Mouse (Mus musculus): ENCODE results near the gene Tmc1. TPM values are rescaled to one million over a fixed set of nuclear protein-coding genes. Genes with fewer than 3 reads are reported as not detected.

Tmc1 gene
- polyA plus RNA-seq (2012; ENCODE audit: insufficient read depth, insufficient read length, missing spikeins), result not detected in 2 replicates

DNA sequence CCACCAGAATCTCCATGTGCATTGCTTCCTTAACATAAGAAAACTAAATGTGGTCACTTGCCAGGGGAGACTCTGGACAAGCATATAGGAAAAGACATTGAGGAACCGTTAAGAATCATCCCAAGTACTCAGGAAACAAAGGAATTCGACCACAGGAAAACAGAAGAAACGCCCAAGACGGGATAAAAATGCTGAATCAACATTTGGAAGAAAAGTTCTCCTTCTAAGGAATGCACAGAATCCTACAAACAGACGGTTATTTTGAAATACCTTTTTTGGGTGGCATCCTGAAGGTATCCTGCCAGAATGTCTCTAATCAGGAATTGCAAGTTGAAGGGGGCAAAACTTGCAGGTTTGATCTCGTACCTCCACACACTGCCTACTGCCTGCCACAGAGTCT lies at the start of gene Tmc1:
Tmc1 (minus strand) TSS at position 329 of the 400 bp plus-strand sequence.
- no peak within 1 kb of the TSS for H3K27ac ChIP-seq (replicated peaks; ENCODE audit: low read depth, low read length)
- no peaks in the 10 kb centered on the region for H3K4me1 ChIP-seq (ENCODE audit: control insufficient read depth, insufficient read depth, insufficient read length, low read length)
- H3K4me3 ChIP-seq (ENCODE audit: insufficient read depth, low read depth, low read length), result no peak within 1 kb of the TSS

DNA sequence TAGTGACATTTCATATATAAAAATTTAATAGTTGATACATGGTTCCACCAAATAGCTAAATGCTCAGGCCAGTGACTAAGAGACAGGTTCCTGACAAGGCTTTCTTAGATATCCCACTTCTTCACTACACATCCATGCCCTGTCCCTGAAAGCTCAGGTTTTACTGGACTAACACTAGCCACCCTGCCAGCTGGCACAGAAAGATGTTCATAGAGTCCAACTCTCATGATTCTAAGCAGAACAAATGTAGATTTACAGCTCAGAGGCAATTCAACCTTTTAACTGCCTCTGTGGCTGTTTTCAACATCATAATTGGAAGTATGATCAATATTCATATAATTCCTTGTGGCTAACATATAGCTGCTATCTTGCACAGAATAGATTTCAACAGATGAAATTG lies 47.5 kb upstream of the Tmc1 start:
- no peak overlapping the region for H3K4me3 ChIP-seq (ENCODE audit: insufficient read depth, low read depth, low read length)
- no peak overlapping the region for H3K27ac ChIP-seq (replicated peaks; ENCODE audit: low read depth, low read length)
- H3K4me1 ChIP-seq (ENCODE audit: control insufficient read depth, insufficient read depth, insufficient read length, low read length), result no peaks in the 10 kb centered on the region

DNA sequence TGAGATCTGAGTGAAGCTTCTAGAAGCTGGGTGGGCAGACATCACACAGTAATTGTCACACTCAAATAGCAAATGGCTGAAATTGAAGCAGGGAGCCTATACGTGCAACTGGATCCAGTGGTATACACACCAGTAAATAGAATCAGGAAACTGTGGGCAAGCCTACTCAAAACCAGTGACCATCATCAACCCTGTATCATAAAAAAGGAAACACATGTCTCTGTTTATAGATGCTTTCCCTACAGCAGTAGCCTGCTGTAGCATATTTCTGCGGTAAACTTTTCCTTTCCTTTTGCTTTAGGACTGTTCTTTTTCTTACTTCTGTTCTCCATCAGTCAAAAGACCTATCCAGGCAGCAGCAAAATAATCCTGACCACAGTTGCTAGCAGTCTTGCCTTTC lies 25.2 kb upstream of the Tmc1 start:
- H3K4me3 ChIP-seq (ENCODE audit: insufficient read depth, low read depth, low read length), result no peak overlapping the region
- no peak overlapping the region for H3K27ac ChIP-seq (replicated peaks; ENCODE audit: low read depth, low read length)
- H3K4me1 ChIP-seq (ENCODE audit: control insufficient read depth, insufficient read depth, insufficient read length, low read length), result no peaks in the 10 kb centered on the region

DNA sequence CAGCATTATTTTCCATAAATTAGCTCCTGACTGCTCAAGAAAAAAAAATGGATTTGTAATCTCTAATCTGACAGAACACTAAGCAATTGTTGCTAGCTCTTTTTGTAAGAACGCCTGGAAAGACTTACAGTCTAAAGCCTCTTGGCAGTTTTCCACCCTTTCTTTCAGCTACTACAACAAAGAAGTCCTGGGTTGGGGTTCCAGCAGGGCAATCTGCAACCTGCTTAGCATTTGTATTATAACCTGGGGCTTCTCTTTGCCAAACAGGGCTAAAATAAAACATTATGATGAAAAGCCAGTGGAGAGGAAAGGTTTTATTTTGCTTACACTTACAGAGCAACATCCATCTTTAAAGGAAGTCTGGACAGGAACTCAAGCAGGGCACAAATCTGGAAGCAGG lies 24.1 kb upstream of the Tmc1 start:
- H3K4me3 ChIP-seq (ENCODE audit: insufficient read depth, low read depth, low read length), result no peak overlapping the region
- H3K27ac ChIP-seq (replicated peaks; ENCODE audit: low read depth, low read length), result no peak overlapping the region
- H3K4me1 ChIP-seq (ENCODE audit: control insufficient read depth, insufficient read depth, insufficient read length, low read length), result no peaks in the 10 kb centered on the region

DNA sequence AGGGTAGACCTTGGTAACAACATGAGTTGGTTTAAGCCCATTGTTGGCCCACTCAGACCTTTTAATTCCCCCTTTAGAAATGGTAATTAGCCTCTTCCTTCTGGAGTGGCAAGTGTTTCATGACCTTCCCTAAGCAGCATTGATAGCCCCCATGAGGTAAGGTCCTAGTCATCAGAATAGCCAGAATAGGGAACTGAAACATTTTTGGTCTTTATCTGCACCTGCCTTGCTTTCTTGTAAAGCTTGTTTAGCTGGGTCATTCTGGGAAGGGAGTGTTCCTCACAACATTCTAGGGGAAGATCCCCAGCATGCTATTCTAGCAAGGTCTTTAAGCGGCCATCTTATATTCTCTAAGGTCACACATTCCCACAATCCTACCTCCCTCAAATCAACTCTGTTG lies 17.9 kb upstream of the Tmc1 start:
- Histone ChIP-seq H3K4me1 (ENCODE audit: control insufficient read depth, insufficient read depth, insufficient read length, low read length) (no peaks in the 10 kb centered on the region), H3K27ac (replicated peaks; ENCODE audit: low read depth, low read length) (no peak overlapping the region), H3K4me3 (ENCODE audit: insufficient read depth, low read depth, low read length) (no peak overlapping the region)

DNA sequence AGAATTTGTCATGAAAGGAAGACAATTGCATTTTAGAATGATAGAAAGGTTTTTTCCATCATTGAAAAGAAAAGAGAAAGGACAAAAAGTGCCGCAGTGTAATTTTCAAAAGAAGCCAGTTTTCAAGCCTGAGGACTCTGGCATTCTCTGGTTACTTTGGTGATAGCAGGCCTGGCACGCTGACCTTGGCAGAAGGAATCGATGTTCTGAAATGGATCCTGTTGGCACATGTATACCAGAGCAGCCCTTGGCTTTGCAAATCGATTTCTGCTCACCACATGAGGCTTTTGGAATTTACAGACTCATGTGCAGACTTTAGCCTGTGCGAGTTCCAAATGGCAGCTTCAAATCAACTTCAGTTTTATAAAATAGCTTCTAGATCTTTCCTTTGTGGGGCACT lies 813 bp upstream of the Tmc1 start:
- Histone ChIP-seq H3K4me3 (ENCODE audit: insufficient read depth, low read depth, low read length) (no peak overlapping the region), H3K27ac (replicated peaks; ENCODE audit: low read depth, low read length) (no peak overlapping the region), H3K4me1 (ENCODE audit: control insufficient read depth, insufficient read depth, insufficient read length, low read length) (no peaks in the 10 kb centered on the region)

DNA sequence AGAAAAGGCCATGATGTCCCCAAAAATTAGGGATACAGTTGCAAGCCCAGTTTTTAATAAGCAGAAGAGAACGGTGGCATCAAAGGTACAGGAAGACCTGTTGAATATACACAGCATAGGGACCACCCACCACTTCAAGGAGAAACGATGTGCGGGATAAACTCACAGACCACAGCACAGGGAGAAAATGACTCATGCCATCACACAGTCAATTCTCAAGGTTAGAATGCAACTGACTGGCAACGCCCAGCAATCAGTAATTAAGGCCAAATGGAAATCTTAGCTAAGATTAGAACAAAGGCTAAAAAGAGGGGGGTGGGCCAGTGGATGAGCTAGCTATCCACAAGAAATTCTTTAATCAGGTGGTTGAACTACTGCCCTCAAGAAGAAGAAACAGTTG lies 9.6 kb downstream of the Tmc1 start:
- no peak overlapping the region for H3K4me3 ChIP-seq (ENCODE audit: insufficient read depth, low read depth, low read length)
- no peaks in the 10 kb centered on the region for H3K4me1 ChIP-seq (ENCODE audit: control insufficient read depth, insufficient read depth, insufficient read length, low read length)
- no peak overlapping the region for H3K27ac ChIP-seq (replicated peaks; ENCODE audit: low read depth, low read length)

DNA sequence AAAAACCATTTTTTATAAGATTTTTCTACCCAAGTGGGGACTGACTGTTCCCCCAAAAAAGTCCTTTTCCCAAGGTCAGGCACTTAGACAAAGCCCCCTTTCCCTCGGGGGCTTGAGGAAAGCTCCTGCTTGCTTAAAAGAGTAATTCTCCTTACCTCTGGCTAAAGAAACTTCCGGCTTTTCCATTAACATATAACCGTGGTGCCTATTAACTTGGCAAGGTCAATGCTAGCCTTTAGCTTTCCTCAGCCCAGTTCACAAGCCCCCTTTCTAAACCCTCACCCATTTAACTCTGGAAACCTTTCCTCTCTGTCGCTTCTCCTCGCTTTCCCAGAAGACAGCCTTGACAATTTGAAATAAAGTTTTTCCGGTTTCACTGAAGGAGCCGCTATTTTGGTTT lies 29.7 kb downstream of the Tmc1 start:
- Histone ChIP-seq H3K4me3 (ENCODE audit: insufficient read depth, low read depth, low read length) (no peak overlapping the region), H3K27ac (replicated peaks; ENCODE audit: low read depth, low read length) (no peak overlapping the region)

DNA sequence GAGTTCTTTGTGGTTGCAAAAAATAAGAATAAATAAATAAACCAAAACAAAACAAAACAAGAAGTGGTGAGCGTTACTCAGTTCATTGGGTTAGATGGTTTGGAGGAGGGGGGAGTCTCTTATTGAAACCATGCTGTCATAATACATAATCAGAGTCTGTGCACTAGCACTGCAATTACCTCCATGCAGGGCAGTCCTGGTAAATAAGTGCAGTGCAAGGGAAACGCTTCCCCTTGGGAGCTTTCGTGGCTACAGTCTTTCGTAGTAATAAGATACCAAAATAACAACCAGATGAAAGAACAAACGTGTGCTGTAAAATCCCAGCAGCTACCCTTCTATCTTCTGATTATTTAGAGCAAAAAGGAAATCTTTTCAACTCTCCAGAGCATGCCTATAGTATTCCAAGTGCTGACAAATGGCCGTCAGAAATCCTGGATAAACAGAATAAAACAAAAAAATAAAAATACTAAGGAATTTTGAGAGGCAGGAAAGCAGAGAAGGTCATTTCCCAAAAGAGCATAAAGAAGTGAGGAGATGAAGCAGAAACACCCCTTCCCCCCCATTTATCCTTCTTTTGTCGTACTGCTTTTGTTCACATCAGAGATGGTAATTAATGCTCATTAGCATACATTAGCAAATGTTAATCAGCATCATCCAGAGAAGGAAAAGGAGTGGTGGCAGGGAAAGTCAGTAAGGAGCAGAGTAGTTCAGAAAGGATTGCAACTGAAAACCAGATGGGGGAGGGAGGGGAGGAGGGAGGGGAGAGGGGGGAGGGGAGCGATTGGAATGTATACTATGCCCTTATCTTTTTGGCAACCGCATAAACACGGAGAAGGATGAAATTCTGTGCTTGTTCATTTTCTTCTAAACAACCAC lies 30.4 kb downstream of the Tmc1 start:
- Histone ChIP-seq H3K27ac (replicated peaks; ENCODE audit: low read depth, low read length) (no peak overlapping the region), H3K4me1 (ENCODE audit: control insufficient read depth, insufficient read depth, insufficient read length, low read length) (no peaks in the 10 kb centered on the region), H3K4me3 (ENCODE audit: insufficient read depth, low read depth, low read length) (no peak overlapping the region)

More for the DNA sequence above, 29.7 kb downstream of the Tmc1 start:
- H3K4me1 ChIP-seq (ENCODE audit: control insufficient read depth, insufficient read depth, insufficient read length, low read length), result no peaks in the 10 kb centered on the region

DNA sequence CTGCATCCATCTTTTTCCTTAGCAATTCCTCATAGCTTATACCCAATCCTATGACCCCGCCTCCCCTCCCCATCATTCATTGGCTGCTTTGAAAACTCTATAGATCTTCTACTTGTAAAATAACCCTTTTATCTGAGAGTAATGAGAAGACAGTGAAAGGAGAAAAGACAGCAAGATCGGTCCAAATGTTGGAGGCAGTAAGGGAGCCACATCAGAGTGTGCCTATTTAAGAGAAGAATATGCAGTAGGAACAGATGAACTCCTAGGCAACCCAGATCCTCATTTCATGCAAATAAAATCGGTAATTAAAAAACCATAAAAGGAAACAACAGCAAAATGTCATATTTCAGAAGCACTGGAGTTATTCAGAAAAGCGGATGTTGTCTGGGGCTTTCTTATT lies 35.8 kb downstream of the Tmc1 start:
- Histone ChIP-seq H3K4me3 (ENCODE audit: insufficient read depth, low read depth, low read length) (no peak overlapping the region), H3K4me1 (ENCODE audit: control insufficient read depth, insufficient read depth, insufficient read length, low read length) (no peaks in the 10 kb centered on the region), H3K27ac (replicated peaks; ENCODE audit: low read depth, low read length) (no peak overlapping the region)

DNA sequence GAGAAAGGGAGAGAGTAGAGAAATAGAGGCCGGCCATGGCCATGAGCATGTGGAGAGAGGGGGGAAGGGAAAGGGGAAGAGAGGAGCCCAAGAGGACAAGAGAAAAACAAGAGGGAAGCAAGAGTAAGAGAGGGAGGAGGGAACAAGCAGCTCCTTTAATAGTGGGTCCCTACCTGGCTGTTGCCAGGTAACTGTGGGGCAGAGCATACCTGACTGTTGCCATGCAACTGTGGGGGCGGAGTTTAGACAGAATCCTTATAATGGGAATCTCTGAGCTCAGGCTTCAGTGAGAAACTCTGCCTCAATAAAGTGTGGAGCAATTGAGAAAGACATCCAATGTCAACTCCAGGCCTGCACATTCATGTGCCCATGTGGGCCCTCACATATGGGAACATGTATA lies 38.9 kb downstream of the Tmc1 start:
- no peak overlapping the region for H3K27ac ChIP-seq (replicated peaks; ENCODE audit: low read depth, low read length)
- no peaks in the 10 kb centered on the region for H3K4me1 ChIP-seq (ENCODE audit: control insufficient read depth, insufficient read depth, insufficient read length, low read length)
- no peak overlapping the region for H3K4me3 ChIP-seq (ENCODE audit: insufficient read depth, low read depth, low read length)

DNA sequence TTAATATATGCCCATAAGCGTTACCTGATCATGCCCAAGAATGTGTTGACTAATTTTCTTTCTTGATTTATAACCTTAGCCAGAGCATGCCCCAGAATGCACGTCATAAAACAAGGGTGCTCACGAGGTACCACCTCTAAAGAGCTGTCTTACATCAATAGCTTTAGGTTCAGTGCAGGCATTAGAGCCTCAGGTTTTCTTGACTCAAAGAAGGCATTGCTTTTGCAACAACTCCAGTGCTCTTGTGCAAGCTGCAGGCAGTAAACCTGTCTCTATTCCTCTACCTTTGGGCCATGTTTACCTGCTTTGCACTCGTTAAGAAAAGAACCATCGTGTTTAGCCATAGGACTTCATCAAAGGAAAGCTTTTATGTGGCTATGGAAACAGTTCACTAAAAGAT lies 43.6 kb downstream of the Tmc1 start:
- H3K4me1 ChIP-seq (ENCODE audit: control insufficient read depth, insufficient read depth, insufficient read length, low read length), result no peaks in the 10 kb centered on the region
- H3K4me3 ChIP-seq (ENCODE audit: insufficient read depth, low read depth, low read length), result no peak overlapping the region
- no peak overlapping the region for H3K27ac ChIP-seq (replicated peaks; ENCODE audit: low read depth, low read length)

DNA sequence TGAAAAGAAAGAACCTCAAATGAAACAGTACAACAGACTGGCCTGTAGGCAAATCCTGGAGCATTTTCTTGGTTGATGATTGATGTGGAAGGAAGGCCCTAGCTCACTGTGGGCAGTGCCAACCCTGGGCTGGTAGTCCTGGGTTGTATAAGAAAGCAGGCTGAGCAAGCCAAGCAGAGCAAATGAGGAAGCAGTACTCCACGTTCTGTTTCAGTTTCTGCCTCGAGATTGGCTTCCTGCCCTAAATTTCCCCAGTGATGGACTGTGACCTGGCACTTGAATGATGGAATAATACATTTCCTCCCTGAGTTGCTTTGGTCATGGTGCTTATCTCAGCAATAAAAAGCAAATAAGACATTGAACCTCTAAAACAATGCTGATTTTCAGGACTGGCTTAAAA lies 72.8 kb downstream of the Tmc1 start:
- H3K4me1 ChIP-seq (ENCODE audit: control insufficient read depth, insufficient read depth, insufficient read length, low read length), result no peaks in the 10 kb centered on the region
- no peak overlapping the region for H3K27ac ChIP-seq (replicated peaks; ENCODE audit: low read depth, low read length)
- H3K4me3 ChIP-seq (ENCODE audit: insufficient read depth, low read depth, low read length), result no peak overlapping the region

DNA sequence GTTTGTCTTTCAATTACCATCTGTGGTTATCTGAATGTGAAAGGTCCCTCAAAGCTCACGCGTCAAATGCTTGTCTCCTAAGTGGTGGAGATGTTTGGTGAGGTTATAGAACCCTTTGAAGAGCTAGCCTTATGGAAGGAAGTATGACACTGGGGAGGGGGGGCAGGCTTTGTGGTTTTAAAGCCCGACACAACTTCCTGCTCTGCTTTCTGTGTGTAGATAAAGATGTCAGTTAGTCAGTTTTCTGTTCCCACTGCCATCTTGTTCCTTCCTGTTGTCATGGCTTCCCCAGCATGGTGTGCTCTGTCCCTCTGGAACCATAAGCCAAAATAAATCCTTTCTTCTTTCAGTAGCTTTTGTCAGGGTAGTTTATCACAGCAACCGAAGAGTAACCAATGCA lies 78.1 kb downstream of the Tmc1 start:
- Histone ChIP-seq H3K4me1 (ENCODE audit: control insufficient read depth, insufficient read depth, insufficient read length, low read length) (no peaks in the 10 kb centered on the region), H3K27ac (replicated peaks; ENCODE audit: low read depth, low read length) (no peak overlapping the region), H3K4me3 (ENCODE audit: insufficient read depth, low read depth, low read length) (no peak overlapping the region)

DNA sequence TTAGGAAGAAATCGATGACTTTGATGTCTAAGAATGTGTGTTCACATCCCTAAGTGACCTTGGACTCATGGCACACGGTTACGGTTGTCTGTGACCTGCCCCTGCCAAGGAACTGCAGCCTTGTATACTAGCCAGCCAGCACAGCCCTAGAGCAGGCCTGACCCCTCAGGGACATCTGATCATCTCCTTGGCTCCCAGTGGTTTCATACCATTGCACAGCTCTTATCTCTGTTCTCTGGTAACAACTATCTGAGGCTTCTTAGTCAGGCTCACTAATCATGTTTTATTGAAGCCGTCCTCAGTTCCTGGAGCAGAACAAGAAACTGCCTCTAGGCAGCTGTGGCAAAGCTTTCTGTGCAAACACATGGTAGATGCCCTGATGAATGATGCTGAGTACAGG lies 92.2 kb downstream of the Tmc1 start:
- H3K27ac ChIP-seq (replicated peaks; ENCODE audit: low read depth, low read length), result no peak overlapping the region
- no peaks in the 10 kb centered on the region for H3K4me1 ChIP-seq (ENCODE audit: control insufficient read depth, insufficient read depth, insufficient read length, low read length)
- H3K4me3 ChIP-seq (ENCODE audit: insufficient read depth, low read depth, low read length), result no peak overlapping the region

DNA sequence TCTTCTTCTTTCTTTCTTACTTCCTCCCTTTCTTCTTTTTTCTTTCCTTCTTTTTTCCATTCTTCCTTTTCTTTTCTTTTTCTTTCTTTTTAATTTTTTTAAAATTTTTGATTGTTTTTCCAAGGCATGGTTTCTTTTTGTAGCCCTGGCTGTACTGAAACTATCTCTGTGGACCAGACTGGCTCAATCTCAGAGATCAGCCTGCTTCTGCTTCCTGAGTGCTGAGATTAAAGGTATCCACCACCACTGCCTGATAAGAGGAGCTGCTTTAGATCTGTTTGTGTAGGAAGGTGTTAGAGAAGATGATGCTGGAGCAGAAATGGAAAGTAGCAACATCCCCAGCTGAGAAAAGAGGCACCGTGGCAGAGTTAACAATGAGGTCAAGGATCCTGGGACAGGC lies 93.7 kb downstream of the Tmc1 start:
- no peak overlapping the region for H3K4me3 ChIP-seq (ENCODE audit: insufficient read depth, low read depth, low read length)
- H3K4me1 ChIP-seq (ENCODE audit: control insufficient read depth, insufficient read depth, insufficient read length, low read length), result no peaks in the 10 kb centered on the region
- H3K27ac ChIP-seq (replicated peaks; ENCODE audit: low read depth, low read length), result no peak overlapping the region

Measured in brown adipose tissue, adult 24 weeks (tissue).